Mouse (Mus musculus): ENCODE measurements at regions not wholly inside any gene's neighbourhood (a gene's known extent, or its start where the extent isn't known, plus 50 kb on each side); places are given as distances from the start of the nearest gene placed in this dataset.

- 66% methylated on average over 9 of the region's 9 CpGs for WGBS
- no peak overlapping the region for H3K4me2 ChIP-seq
- H3K27me3 ChIP-seq (replicated peaks), result no peaks in the 10 kb centered on the region
- H3K4me3 ChIP-seq, result no peak overlapping the region
- H3K9ac ChIP-seq, result no peak overlapping the region
- ATAC-seq (replicated peaks), result no peak; the same call in 1 of the 2 replicates
- H3K4me1 ChIP-seq, result no peaks in the 10 kb centered on the region
- no peaks in the 10 kb centered on the region for H3K9me3 ChIP-seq
- H3K36me3 ChIP-seq (replicated peaks), result no peaks in the 10 kb centered on the region
- H3K27ac ChIP-seq, result no peak overlapping the region
Measured at GRCm38 (mm10) chr3:149134028-149134938, 143.9 kb upstream of the Adgrl2 start.

DNA sequence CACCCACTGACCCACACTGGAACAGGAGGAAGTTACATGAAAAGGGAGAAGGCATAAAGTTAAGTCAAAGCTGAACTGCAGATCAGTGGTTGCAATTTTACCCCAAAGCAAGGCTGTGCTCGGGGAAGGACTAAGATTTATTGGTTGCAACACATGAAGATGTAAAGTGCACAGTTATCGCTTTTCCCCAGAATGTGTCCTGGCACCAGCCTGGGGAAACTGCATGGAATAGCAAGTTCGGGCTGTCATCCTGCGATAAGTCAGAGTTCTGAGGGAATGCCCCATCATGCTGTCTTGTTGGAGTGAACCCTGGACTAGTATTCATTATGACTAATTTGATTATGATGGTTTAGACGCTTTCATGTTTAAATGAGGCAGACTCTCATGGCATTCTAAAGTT lies 128.5 kb upstream of the Adgrl2 start:
- Histone ChIP-seq H3K4me2 (no peak overlapping the region), H3K9me3 (no peaks in the 10 kb centered on the region), H3K4me3 (no peak overlapping the region), H3K36me3 (replicated peaks) (no peaks in the 10 kb centered on the region), H3K4me1 (0 out of 2 replicates have a peak, but pooled peaks cover 2% of the 10 kb centered on the region), H3K9ac (no peak overlapping the region), H3K27ac (no peak overlapping the region), H3K27me3 (replicated peaks) (no peaks in the 10 kb centered on the region)
- WGBS, result 86% methylated on average over 5 of the region's 5 CpGs
- no peak for ATAC-seq (replicated peaks)

DNA sequence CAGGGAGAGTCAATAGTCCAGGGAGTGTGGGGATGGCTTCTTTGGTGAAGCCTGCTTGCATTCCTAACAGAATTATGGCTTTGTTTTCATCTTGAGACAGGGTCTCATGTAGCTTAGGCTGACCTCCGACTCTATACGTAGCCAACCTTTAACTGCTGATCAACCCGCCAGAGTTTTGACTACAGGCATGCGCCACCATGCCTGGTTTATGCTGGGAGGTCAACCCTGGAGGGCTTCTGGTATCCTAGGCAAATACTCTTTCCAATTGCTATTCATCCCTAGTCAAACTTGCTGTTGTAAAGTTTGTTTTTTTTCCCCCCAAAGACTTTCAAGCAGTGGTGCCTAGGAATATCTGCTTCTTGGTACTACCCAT lies 127.3 kb upstream of the Adgrl2 start:
- Histone ChIP-seq H3K9me3 (no peaks in the 10 kb centered on the region), H3K27me3 (replicated peaks) (no peaks in the 10 kb centered on the region), H3K4me1 (0 out of 2 replicates have a peak, but pooled peaks cover 2% of the 10 kb centered on the region), H3K27ac (no peak overlapping the region), H3K4me2 (no peak overlapping the region), H3K9ac (no peak overlapping the region), H3K36me3 (replicated peaks) (no peaks in the 10 kb centered on the region), H3K4me3 (no peak overlapping the region)
- ATAC-seq (replicated peaks), result no peak
- 78% methylated on average over 4 of the region's 4 CpGs for WGBS

- H3K27ac ChIP-seq, result no peak overlapping the region
- 0 out of 2 replicates have a peak, but pooled peaks cover 2% of the 10 kb centered on the region for H3K4me1 ChIP-seq
- H3K9me3 ChIP-seq, result no peaks in the 10 kb centered on the region
- no peak for ATAC-seq (replicated peaks)
- no peaks in the 10 kb centered on the region for H3K27me3 ChIP-seq (replicated peaks)
- H3K36me3 ChIP-seq (replicated peaks), result no peaks in the 10 kb centered on the region
- WGBS, result 75% methylated on average over 6 of the region's 6 CpGs
- H3K4me3 ChIP-seq, result no peak overlapping the region
- H3K4me2 ChIP-seq, result no peak overlapping the region
- no peak overlapping the region for H3K9ac ChIP-seq
Measured at GRCm38 (mm10) chr3:149117018-149117683, 126.8 kb upstream of the Adgrl2 start.

- H3K27ac ChIP-seq, result no peak overlapping the region
- 0 out of 2 replicates have a peak, but pooled peaks cover 2% of the 10 kb centered on the region for H3K4me1 ChIP-seq
- WGBS, result 84% methylated on average over 11 of the region's 11 CpGs
- H3K4me2 ChIP-seq, result no peak overlapping the region
- no peaks in the 10 kb centered on the region; the same call in 1 of the 2 replicates for H3K27me3 ChIP-seq (replicated peaks)
- H3K9me3 ChIP-seq, result no peaks in the 10 kb centered on the region
- no peaks in the 10 kb centered on the region for H3K36me3 ChIP-seq (replicated peaks)
- no peak overlapping the region for H3K4me3 ChIP-seq
- no peak overlapping the region for H3K9ac ChIP-seq
- no peak for ATAC-seq (replicated peaks)
Measured at GRCm38 (mm10) chr3:149116604-149117003, 126.2 kb upstream of the Adgrl2 start.

GRCm38 (mm10) chr3:149115901-149116300 lies 125.5 kb upstream of the Adgrl2 start:
- Histone ChIP-seq H3K27me3 (replicated peaks) (no peaks in the 10 kb centered on the region; the same call in 1 of the 2 replicates), H3K36me3 (replicated peaks) (no peaks in the 10 kb centered on the region), H3K9me3 (no peaks in the 10 kb centered on the region), H3K4me2 (no peak overlapping the region), H3K4me3 (no peak overlapping the region), H3K9ac (no peak overlapping the region), H3K27ac (no peak overlapping the region), H3K4me1 (0 out of 2 replicates have a peak, but pooled peaks cover 2% of the 10 kb centered on the region)
- WGBS, result 47% methylated on average over 12 of the region's 12 CpGs
- ATAC-seq (replicated peaks), result no peak

DNA sequence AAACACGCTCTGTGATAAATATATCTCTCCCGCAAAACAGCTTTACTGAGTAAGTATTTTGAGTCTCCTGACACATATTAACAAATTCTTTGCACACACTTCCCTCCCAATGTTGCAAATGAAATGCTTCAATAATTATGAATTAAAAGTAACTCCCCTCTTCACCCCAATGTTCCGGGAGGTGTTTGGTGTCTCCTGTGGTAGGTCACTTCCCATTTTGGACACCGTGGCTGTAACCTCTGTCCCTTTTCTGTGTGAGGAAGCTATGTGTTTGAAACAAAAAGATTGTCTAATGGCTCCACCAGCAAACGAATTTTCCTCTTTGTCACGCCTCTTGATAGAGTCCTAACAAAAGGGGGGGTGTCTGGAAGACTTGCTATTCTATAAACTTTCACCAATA lies 122.5 kb upstream of the Adgrl2 start:
- WGBS, result 84% methylated on average over 6 of the region's 6 CpGs
- Histone ChIP-seq H3K27me3 (replicated peaks) (no peaks in the 10 kb centered on the region; the same call in 1 of the 2 replicates), H3K4me3 (no peak overlapping the region), H3K9ac (no peak overlapping the region), H3K9me3 (no peaks in the 10 kb centered on the region), H3K4me1 (0 out of 2 replicates have a peak, but pooled peaks cover 2% of the 10 kb centered on the region), H3K36me3 (replicated peaks) (no peaks in the 10 kb centered on the region), H3K4me2 (no peak overlapping the region), H3K27ac (no peak overlapping the region)
- ATAC-seq (replicated peaks), result no peak

DNA sequence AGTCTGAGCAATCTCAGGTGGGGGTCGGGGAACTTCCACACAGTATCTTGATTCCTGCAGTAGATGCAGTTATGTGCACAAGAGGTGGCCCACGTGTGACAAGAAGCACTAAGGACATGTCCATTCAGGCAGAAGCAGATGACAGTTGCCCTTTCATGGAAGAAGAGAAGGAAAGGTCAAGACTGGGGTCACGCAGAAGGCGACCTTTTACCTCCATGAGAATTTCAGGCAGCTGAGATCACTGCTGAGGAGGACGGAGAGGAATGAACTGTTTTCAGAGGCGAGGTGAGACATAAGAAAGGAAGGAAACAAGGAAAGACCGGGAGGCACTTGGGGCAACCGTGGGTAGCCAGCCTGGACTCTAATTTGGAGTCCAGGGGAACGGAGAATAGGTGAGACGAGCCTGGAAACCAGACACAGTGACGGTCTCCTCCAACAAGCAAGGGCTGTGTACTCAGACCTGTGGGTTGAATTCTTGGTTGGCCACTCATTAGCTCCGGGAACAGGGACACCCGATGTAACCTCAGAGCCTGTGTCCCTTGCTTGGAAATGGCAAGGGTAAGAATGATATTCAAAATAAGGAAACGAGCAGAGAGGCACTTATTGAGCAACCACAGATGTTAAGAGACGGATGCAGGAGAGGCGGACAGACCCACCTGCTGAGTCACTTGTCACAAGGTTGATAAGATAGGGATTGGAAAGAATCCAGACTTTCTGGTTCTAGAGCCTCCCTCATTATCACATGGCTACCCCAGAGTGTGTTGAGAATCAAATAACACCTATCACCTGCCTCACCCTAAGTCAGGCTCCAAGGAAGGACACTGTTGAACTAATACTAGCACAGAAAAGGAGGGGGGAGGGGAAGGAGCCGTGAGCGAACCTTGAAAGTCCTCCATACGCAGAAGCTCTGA lies 121.4 kb upstream of the Adgrl2 start:
- Histone ChIP-seq H3K4me2 (no peak overlapping the region), H3K27ac (no peak overlapping the region), H3K9me3 (no peaks in the 10 kb centered on the region), H3K4me3 (no peak overlapping the region), H3K4me1 (0 out of 2 replicates have a peak, but pooled peaks cover 2% of the 10 kb centered on the region), H3K36me3 (replicated peaks) (no peaks in the 10 kb centered on the region), H3K27me3 (replicated peaks) (no peaks in the 10 kb centered on the region; the same call in 1 of the 2 replicates), H3K9ac (no peak overlapping the region)
- no peak for ATAC-seq (replicated peaks)
- 69% methylated on average over 19 of the region's 19 CpGs for WGBS

DNA sequence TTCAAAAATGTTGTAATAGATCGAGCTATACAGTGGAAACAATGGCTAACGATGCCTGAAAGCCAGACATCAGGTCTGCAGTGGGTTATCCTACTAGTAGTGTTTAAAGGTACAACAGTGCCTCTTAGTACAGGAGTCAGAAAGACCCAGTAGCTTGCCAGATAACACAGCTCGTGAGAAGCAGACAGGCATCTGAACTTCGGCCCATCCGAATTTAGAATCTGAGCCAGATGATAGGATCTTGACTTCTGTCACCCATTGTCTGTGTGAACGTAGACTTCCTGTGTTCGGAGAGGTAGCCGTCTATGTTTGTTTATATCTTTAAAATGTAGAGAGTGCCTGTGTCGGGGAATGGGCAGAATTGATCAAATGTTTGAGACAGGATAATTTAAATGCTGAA lies 120.5 kb upstream of the Adgrl2 start:
- H3K9ac ChIP-seq, result no peak overlapping the region
- no peak overlapping the region for H3K4me2 ChIP-seq
- ATAC-seq (replicated peaks), result no peak

DNA sequence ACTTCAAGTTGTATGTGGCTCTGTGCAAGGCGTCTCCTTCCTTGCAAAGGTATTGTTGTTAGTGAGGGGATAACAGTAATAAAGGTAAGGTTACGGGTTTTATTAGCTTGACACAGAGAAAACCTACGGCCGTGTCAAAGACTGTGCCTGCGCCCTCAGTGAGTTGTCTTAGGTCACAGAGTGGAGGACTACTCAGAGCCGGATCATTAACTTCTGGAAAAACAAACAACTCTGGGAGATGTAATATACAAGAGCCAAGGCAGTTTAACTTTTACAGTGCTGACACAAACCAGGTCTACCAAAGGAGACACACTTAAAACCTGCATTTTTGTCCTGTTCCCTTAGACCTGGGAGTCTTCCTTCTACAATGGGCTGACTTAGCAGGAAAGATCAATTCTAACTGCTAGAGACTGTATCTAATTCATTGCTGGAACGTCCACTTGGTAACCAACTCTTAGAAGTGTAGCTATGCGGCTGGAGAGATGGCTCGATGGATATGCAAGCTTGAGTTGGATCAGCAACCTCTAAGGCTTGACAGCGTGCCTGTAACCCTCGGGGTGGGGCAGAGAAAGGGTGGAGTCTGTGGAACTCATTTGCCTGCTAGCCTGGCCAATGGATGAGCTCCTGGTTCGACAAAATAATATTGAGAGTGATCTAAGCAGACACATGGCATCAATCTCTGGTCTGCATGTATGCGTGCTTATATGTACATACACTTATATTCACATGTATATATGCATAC lies 115.5 kb upstream of the Adgrl2 start:
- H3K36me3 ChIP-seq (replicated peaks), result no peaks in the 10 kb centered on the region
- H3K4me1 ChIP-seq, result 0 out of 2 replicates have a peak, but pooled peaks cover 5% of the 10 kb centered on the region
- no peak overlapping the region for H3K4me3 ChIP-seq
- H3K9me3 ChIP-seq, result no peaks in the 10 kb centered on the region
- no peak overlapping the region for H3K27ac ChIP-seq
- H3K9ac ChIP-seq, result no peak overlapping the region
- H3K4me2 ChIP-seq, result no peak overlapping the region
- no peak for ATAC-seq (replicated peaks)
- 91% methylated on average over 13 of the region's 13 CpGs for WGBS
- no peaks in the 10 kb centered on the region for H3K27me3 ChIP-seq (replicated peaks)

More for the DNA sequence above, 120.5 kb upstream of the Adgrl2 start:
- H3K4me1 ChIP-seq, result 0 out of 2 replicates have a peak, but pooled peaks cover 1% of the 10 kb centered on the region
- no peak overlapping the region for H3K4me3 ChIP-seq
- H3K27me3 ChIP-seq (replicated peaks), result no peaks in the 10 kb centered on the region; the same call in 1 of the 2 replicates
- H3K27ac ChIP-seq, result no peak overlapping the region
- no peaks in the 10 kb centered on the region for H3K9me3 ChIP-seq
- 68% methylated on average over 9 of the region's 9 CpGs for WGBS
- H3K36me3 ChIP-seq (replicated peaks), result no peaks in the 10 kb centered on the region

- ATAC-seq (replicated peaks), result no peak
- H3K9me3 ChIP-seq, result no peaks in the 10 kb centered on the region
- no peak overlapping the region for H3K4me2 ChIP-seq
- 95% methylated on average over 4 of the region's 4 CpGs for WGBS
- H3K36me3 ChIP-seq (replicated peaks), result no peaks in the 10 kb centered on the region
- H3K27me3 ChIP-seq (replicated peaks), result no peaks in the 10 kb centered on the region
- no peak overlapping the region for H3K9ac ChIP-seq
- 0 out of 2 replicates have a peak, but pooled peaks cover 5% of the 10 kb centered on the region for H3K4me1 ChIP-seq
- no peak overlapping the region for H3K4me3 ChIP-seq
- H3K27ac ChIP-seq, result no peak overlapping the region
Measured at GRCm38 (mm10) chr3:149105181-149105580, 114.8 kb upstream of the Adgrl2 start.

Data from midbrain, embryonic 15.5 days (tissue).